Mouse (Mus musculus): Measurements from ENCODE around the gene Maco1. TPM values are rescaled to one million over a fixed set of nuclear protein-coding genes. Genes with fewer than 3 reads are reported as not detected.
A peak's percentile ranks its signal among the peaks of the same experiment; 100 is the strongest.

Gene Maco1
- polyA plus RNA-seq, 1 experiment from 2014 or later = 30.8 TPM

DNA sequence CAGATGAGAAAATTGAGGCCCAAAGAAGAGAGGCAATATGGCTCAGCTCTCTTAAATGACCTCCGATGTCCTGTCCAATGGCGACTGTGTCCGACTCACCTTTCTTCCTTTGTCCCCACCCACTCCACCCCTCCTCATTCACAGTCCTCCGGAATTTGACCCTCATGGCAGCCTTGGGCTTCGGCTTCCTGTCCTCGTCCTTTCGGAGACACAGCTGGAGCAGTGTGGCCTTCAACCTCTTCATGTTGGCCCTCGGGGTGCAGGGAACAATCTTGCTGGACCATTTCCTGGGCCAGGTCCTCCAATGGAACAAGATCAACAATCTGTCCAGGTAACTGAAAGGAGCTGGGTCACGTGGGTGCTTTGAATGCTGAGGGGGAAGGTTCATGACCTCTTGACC lies 23.0 kb upstream of the Maco1 start:
- Histone ChIP-seq H3K27me3 (ENCODE audit: control insufficient read depth, insufficient read depth, low read length) (no peaks in the 10 kb centered on the region), H3K4me2 (ENCODE audit: low read depth, low read length) (no peak overlapping the region), H3K36me3 (ENCODE audit: control insufficient read depth, insufficient read depth, low read length) (no peaks in the 10 kb centered on the region), H3K9ac (ENCODE audit: low read length) (no peak overlapping the region), H3K4me1 (ENCODE audit: control insufficient read depth, insufficient read depth, low read length) (peaks cover 5% of the 10 kb centered on the region; the same call in 1 of the 2 replicates), H3K9me3 (replicated peaks; ENCODE audit: control insufficient read depth, low read length) (no peaks in the 10 kb centered on the region), H3K27ac (ENCODE audit: low read length) (no peak overlapping the region), H3K4me3 (replicated peaks; ENCODE audit: low read length) (no peak overlapping the region)
- WGBS = 75% methylated on average over 9 of the region's 9 CpGs
- no peak for ATAC-seq (ENCODE audit: insufficient read depth, low FRiP score)

DNA sequence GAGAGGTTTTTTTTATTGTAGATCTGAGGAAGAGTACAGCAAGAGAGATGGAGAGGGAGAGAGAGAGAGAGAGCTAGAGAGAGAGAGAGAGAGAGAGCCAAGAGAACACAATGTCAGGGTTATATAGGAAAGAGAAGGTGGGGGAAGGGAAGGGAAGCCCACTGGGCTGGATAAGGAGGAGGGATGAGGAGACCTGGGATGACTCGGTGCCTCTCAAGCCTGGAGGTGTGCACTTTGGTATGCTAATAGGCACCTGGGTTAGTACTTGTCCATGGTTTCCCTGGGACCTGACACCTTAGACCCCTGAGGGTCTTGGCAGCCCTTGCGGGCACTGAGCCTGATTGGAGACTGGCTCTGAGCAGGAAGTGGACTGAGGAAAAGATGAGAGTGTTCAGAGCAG lies 18.8 kb upstream of the Maco1 start:
- ATAC-seq (ENCODE audit: insufficient read depth, low FRiP score) = no peak
- Histone ChIP-seq H3K4me3 (replicated peaks; ENCODE audit: low read length) (no peak overlapping the region), H3K4me2 (ENCODE audit: low read depth, low read length) (no peak overlapping the region), H3K4me1 (ENCODE audit: control insufficient read depth, insufficient read depth, low read length) (peaks cover 20% of the 10 kb centered on the region), H3K27me3 (ENCODE audit: control insufficient read depth, insufficient read depth, low read length) (peaks cover 21% of the 10 kb centered on the region; the same call in 1 of the 2 replicates), H3K36me3 (ENCODE audit: control insufficient read depth, insufficient read depth, low read length) (no peaks in the 10 kb centered on the region), H3K9me3 (replicated peaks; ENCODE audit: control insufficient read depth, low read length) (no peaks in the 10 kb centered on the region), H3K27ac (ENCODE audit: low read length) (0 out of 2 replicates have a peak overlapping the region, but pooled peaks have one; percentile 11), H3K9ac (ENCODE audit: low read length) (no peak overlapping the region)
- WGBS = 47% methylated on average over 2 of the region's 2 CpGs

DNA sequence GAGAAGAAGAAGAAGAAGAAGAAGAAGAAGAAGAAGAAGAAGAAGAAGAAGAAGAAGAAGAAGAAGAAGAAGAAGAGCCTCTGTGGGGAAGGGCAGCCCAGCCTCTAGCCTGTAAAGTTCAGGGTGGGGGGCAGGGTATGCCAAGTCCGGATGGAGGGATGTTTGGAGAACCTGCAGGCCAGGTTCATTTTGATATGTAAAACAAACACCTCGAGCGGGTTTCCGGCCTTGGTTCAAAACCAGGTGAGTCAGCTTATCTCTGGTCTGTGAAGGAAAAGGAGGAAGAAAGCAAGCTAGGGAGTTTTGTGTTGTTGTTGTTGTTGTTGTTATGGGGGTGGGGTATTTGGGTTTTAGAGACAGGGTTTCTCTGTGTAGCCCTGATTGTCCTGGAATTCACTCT lies 18.3 kb upstream of the Maco1 start:
- ATAC-seq (ENCODE audit: insufficient read depth, low FRiP score) = no peak; the same call in 1 of the 2 replicates
- 0 out of 2 replicates have a peak overlapping the region, but pooled peaks have one; percentile 11 for H3K27ac ChIP-seq (ENCODE audit: low read length)
- H3K9ac ChIP-seq (ENCODE audit: low read length) = no peak overlapping the region
- WGBS = 25% methylated on average over 4 of the region's 4 CpGs
- H3K27me3 ChIP-seq (ENCODE audit: control insufficient read depth, insufficient read depth, low read length) = peaks cover 21% of the 10 kb centered on the region; the same call in 1 of the 2 replicates
- H3K4me2 ChIP-seq (ENCODE audit: low read depth, low read length) = no peak overlapping the region
- H3K9me3 ChIP-seq (replicated peaks; ENCODE audit: control insufficient read depth, low read length) = no peaks in the 10 kb centered on the region
- H3K4me1 ChIP-seq (ENCODE audit: control insufficient read depth, insufficient read depth, low read length) = peaks cover 20% of the 10 kb centered on the region
- no peak overlapping the region for H3K4me3 ChIP-seq (replicated peaks; ENCODE audit: low read length)
- no peaks in the 10 kb centered on the region for H3K36me3 ChIP-seq (ENCODE audit: control insufficient read depth, insufficient read depth, low read length)

DNA sequence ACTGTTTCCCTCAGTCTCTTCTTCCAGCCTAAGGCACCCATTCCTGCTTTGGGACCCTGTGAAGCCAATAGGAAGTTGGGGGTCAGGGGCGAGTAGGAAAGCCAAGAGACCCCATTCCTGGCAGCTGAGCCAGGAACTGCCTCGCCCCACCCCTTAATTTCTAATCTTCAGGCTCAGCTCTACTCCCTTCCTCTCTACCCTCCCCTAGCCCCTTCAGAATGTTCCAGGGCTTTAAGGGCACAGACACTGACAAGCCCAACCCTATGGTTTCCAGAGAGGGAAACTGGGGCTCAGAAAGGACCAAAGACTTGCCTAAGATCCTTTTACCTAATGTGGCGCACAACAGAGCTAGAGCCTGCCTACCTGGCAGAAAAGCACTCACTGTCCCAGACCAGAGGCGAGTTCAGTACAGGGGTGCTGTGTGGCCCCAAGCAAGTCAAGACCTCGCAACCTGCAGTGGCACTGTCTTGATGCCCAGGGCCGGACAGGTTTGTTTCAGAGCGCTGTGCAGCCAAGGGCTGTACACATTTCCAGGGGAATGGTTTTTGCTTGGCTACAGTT lies 16.8 kb upstream of the Maco1 start:
- no peak for ATAC-seq (ENCODE audit: insufficient read depth, low FRiP score)
- peak overlapping the region; percentile 42 for H3K4me2 ChIP-seq (ENCODE audit: low read depth, low read length)
- WGBS = 54% methylated on average over 7 of the region's 7 CpGs
- peak overlapping the region; percentile 49 for H3K9ac ChIP-seq (ENCODE audit: low read length)
- peaks cover 20% of the 10 kb centered on the region for H3K4me1 ChIP-seq (ENCODE audit: control insufficient read depth, insufficient read depth, low read length)
- H3K27ac ChIP-seq (ENCODE audit: low read length) = no peak overlapping the region
- H3K36me3 ChIP-seq (ENCODE audit: control insufficient read depth, insufficient read depth, low read length) = no peaks in the 10 kb centered on the region
- no peaks in the 10 kb centered on the region for H3K9me3 ChIP-seq (replicated peaks; ENCODE audit: control insufficient read depth, low read length)
- no peak overlapping the region; the same call in 1 of the 2 replicates for H3K4me3 ChIP-seq (replicated peaks; ENCODE audit: low read length)
- H3K27me3 ChIP-seq (ENCODE audit: control insufficient read depth, insufficient read depth, low read length) = peaks cover 21% of the 10 kb centered on the region; the same call in 1 of the 2 replicates

DNA sequence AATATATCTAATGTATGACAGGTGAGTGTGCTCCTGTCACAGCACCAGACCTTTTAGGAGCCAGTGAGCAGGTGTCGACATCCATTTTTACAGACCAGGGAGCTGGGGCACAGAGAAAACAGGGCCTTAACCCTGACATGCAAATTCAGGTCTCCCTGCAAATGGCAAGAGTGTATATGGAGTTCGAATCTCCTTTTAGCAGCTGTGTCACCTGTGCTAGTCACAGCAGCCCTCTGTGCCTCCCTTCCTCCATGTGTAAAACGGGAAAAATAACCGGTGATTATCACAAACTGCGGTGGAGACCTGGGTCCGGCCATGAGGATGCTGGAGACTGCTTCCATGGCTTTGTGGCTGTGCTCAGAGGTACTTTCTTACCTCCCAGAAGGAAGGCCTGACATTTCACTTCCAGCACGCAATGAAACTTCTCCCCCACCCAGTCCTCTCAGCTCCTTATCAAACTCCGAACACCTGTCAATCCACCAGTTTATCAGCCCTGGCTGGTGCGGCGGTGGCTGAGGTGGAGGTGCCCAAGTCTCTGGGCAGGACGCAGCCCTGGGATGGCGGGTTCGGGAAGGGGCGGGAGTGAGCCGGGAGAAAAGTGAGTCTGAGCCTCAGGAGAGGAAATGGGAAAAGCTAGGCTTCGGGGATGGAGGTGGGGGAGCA lies 16.1 kb upstream of the Maco1 start:
- no peaks in the 10 kb centered on the region for H3K9me3 ChIP-seq (replicated peaks; ENCODE audit: control insufficient read depth, low read length)
- H3K36me3 ChIP-seq (ENCODE audit: control insufficient read depth, insufficient read depth, low read length) = no peaks in the 10 kb centered on the region
- peaks cover 20% of the 10 kb centered on the region for H3K4me1 ChIP-seq (ENCODE audit: control insufficient read depth, insufficient read depth, low read length)
- H3K4me2 ChIP-seq (ENCODE audit: low read depth, low read length) = peak overlapping the region; percentile 42
- H3K27me3 ChIP-seq (ENCODE audit: control insufficient read depth, insufficient read depth, low read length) = peaks cover 21% of the 10 kb centered on the region; the same call in 1 of the 2 replicates
- H3K27ac ChIP-seq (ENCODE audit: low read length) = 0 out of 2 replicates have a peak overlapping the region, but pooled peaks have one; percentile 10
- peak; percentile 51; the same call in 1 of the 2 replicates for ATAC-seq (ENCODE audit: insufficient read depth, low FRiP score)
- peak overlapping the region; percentile 49 for H3K9ac ChIP-seq (ENCODE audit: low read length)
- no peak overlapping the region; the same call in 1 of the 2 replicates for H3K4me3 ChIP-seq (replicated peaks; ENCODE audit: low read length)
- 16% methylated on average over 16 of the region's 16 CpGs for WGBS

DNA sequence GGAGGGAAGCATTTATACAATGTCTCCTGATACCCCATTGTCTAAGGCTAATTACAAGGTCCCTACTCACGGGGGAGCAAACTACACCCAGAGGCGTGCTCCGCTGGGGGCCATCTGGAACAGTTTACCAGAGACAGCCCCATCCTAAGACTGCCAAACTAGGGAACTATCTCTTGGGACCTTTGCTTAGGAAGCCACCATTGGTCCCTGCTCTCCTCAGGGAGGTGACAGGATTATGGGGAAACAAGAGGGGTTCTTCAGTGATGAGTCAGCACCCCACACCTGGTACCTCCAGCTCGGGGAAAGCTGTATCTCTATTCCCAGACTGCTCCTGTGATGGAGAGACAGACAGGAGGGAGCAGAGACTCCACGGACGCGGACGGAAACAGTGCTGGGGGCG lies 15.3 kb upstream of the Maco1 start:
- 31% methylated on average over 9 of the region's 9 CpGs for WGBS
- no peak overlapping the region for H3K9ac ChIP-seq (ENCODE audit: low read length)
- no peak overlapping the region for H3K27ac ChIP-seq (ENCODE audit: low read length)
- H3K4me1 ChIP-seq (ENCODE audit: control insufficient read depth, insufficient read depth, low read length) = peaks cover 20% of the 10 kb centered on the region
- ATAC-seq (ENCODE audit: insufficient read depth, low FRiP score) = no peak
- no peak overlapping the region for H3K4me3 ChIP-seq (replicated peaks; ENCODE audit: low read length)
- no peaks in the 10 kb centered on the region for H3K36me3 ChIP-seq (ENCODE audit: control insufficient read depth, insufficient read depth, low read length)
- no peak overlapping the region for H3K4me2 ChIP-seq (ENCODE audit: low read depth, low read length)
- no peaks in the 10 kb centered on the region for H3K9me3 ChIP-seq (replicated peaks; ENCODE audit: control insufficient read depth, low read length)
- H3K27me3 ChIP-seq (ENCODE audit: control insufficient read depth, insufficient read depth, low read length) = peaks cover 21% of the 10 kb centered on the region; the same call in 1 of the 2 replicates

DNA sequence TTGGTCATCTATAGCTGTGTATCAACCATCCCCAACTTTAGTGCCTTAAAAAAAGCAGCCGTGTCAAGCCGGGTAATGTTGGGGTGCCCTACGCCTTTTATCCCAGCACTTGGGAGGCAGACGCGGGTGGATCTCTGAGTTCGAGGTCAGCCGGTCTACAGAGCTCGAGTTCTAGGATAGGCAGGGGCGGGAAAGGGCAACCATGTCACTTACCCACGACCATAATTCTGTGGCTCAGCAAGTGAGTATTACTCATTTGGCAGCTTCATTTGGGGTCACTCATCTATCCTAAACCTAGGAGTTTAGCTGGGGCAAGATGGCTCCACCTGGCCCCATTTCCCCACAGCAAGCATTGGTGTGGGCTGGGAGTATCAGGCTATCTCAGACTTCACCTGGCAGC lies 14.9 kb upstream of the Maco1 start:
- Histone ChIP-seq H3K27ac (ENCODE audit: low read length) (no peak overlapping the region), H3K4me1 (ENCODE audit: control insufficient read depth, insufficient read depth, low read length) (peaks cover 20% of the 10 kb centered on the region), H3K4me2 (ENCODE audit: low read depth, low read length) (no peak overlapping the region), H3K9me3 (replicated peaks; ENCODE audit: control insufficient read depth, low read length) (no peaks in the 10 kb centered on the region), H3K27me3 (ENCODE audit: control insufficient read depth, insufficient read depth, low read length) (peaks cover 21% of the 10 kb centered on the region; the same call in 1 of the 2 replicates), H3K9ac (ENCODE audit: low read length) (no peak overlapping the region; the same call in 1 of the 2 replicates), H3K4me3 (replicated peaks; ENCODE audit: low read length) (no peak overlapping the region), H3K36me3 (ENCODE audit: control insufficient read depth, insufficient read depth, low read length) (no peaks in the 10 kb centered on the region)
- WGBS = 85% methylated on average over 10 of the region's 10 CpGs
- ATAC-seq (ENCODE audit: insufficient read depth, low FRiP score) = no peak

DNA sequence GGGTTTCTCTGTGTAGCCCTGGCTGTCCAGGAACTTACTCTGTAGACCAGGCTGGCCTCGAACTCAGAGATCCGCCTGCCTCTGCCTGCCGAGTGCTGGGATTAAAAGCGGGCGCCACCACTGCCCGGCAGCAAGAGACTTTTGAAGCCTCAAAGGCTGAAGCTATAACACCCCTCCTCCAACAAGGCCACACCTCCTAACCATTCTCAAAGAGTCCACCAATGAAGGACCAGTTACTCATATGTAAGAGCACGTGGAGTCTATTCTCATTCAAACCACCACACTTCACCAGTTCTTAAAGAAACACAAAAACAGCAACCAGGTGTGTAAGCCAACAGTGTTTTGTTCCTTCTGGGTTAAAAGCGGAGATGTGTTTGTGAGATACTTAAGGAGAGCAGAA lies 14.5 kb upstream of the Maco1 start:
- 87% methylated on average over 8 of the region's 8 CpGs for WGBS
- H3K27me3 ChIP-seq (ENCODE audit: control insufficient read depth, insufficient read depth, low read length) = peaks cover 21% of the 10 kb centered on the region; the same call in 1 of the 2 replicates
- no peak overlapping the region; the same call in 1 of the 2 replicates for H3K9ac ChIP-seq (ENCODE audit: low read length)
- H3K36me3 ChIP-seq (ENCODE audit: control insufficient read depth, insufficient read depth, low read length) = no peaks in the 10 kb centered on the region
- ATAC-seq (ENCODE audit: insufficient read depth, low FRiP score) = no peak
- no peak overlapping the region for H3K27ac ChIP-seq (ENCODE audit: low read length)
- H3K4me2 ChIP-seq (ENCODE audit: low read depth, low read length) = no peak overlapping the region
- peaks cover 20% of the 10 kb centered on the region for H3K4me1 ChIP-seq (ENCODE audit: control insufficient read depth, insufficient read depth, low read length)
- no peaks in the 10 kb centered on the region for H3K9me3 ChIP-seq (replicated peaks; ENCODE audit: control insufficient read depth, low read length)
- H3K4me3 ChIP-seq (replicated peaks; ENCODE audit: low read length) = no peak overlapping the region

DNA sequence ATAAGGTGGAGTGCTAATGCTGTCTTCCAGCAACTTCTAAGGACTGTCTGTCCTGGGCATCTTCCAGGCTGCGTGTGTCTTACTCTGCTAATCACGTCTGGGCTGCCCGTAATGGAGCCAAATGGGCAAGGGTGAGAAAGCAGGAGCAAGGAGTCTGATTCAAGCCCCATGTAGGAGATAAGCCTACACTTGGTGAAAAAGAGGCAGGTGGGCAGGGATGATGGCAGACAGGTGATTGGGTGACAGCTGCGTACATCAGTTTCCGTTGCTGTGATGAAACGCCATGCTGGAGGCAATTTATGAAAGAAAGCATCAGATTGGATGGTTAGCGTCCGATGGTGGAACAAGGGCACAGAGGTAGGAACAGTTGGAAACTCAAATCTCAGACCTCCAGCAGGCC lies 14.1 kb upstream of the Maco1 start:
- H3K4me2 ChIP-seq (ENCODE audit: low read depth, low read length) = no peak overlapping the region
- H3K9ac ChIP-seq (ENCODE audit: low read length) = no peak overlapping the region
- no peak overlapping the region for H3K4me3 ChIP-seq (replicated peaks; ENCODE audit: low read length)
- WGBS = 90% methylated on average over 8 of the region's 8 CpGs
- peaks cover 20% of the 10 kb centered on the region for H3K4me1 ChIP-seq (ENCODE audit: control insufficient read depth, insufficient read depth, low read length)
- peaks cover 21% of the 10 kb centered on the region; the same call in 1 of the 2 replicates for H3K27me3 ChIP-seq (ENCODE audit: control insufficient read depth, insufficient read depth, low read length)
- H3K27ac ChIP-seq (ENCODE audit: low read length) = no peak overlapping the region
- no peaks in the 10 kb centered on the region for H3K36me3 ChIP-seq (ENCODE audit: control insufficient read depth, insufficient read depth, low read length)
- H3K9me3 ChIP-seq (replicated peaks; ENCODE audit: control insufficient read depth, low read length) = no peaks in the 10 kb centered on the region
- no peak for ATAC-seq (ENCODE audit: insufficient read depth, low FRiP score)

Data from stomach, embryonic 16.5 days (tissue).